In genomic region chr12:8502546-8502945, GRCm38 (mm10) we compare ENCODE assay signal across 9 mouse cellular contexts. TPM values are rescaled to one million over a fixed set of nuclear protein-coding genes. Genes with fewer than 3 reads are reported as not detected.
DNase-seq lines count a peak whose midpoint lies in the region; ATAC-seq and TF ChIP-seq lines count a peak whose summit lies in the region.
"Had no signal": no experiment of that assay in that cellular context is flagged by ENCODE, and none has a peak within 500 bp of the region (broad histone marks: within the 10 kb centered on the region; RNA-seq: fewer than 3 reads in every experiment).

No protein-coding gene starts in this region.

- TF ChIP-seq CTCF in heart, adult 2 months (IDR thresholded peaks at IDR 0.05): peak; percentile 74

- peak overlapping the region; percentile 97 for H3K27ac ChIP-seq in heart, adult 2 months
- H3K27ac ChIP-seq in forebrain, embryonic 12.5 days: no peak overlapping the region

- no peak for TF ChIP-seq POLR2A in heart, adult 2 months (IDR thresholded peaks at IDR 0.05; ENCODE audit: insufficient read depth, low read depth, low read length)

- H3K4me3 ChIP-seq in heart, adult 2 months: no peak overlapping the region
- H3K4me3 ChIP-seq in forebrain, embryonic 12.5 days (replicated peaks): no peak overlapping the region
- H3K4me3 ChIP-seq: heart, embryonic 15.5 days had no signal

- H3K9me3 ChIP-seq in forebrain, embryonic 12.5 days: no peaks in the 10 kb centered on the region
- H3K9me3 ChIP-seq: heart, embryonic 15.5 days had no signal

- H3K9ac ChIP-seq in heart, adult 2 months (ENCODE audit: low read depth, low read length): no peak overlapping the region
- no peak overlapping the region for H3K9ac ChIP-seq in forebrain, embryonic 12.5 days
- H3K9ac ChIP-seq: heart, embryonic 15.5 days had no signal

- 8% methylated on average over 6 of the region's 6 CpGs for WGBS in heart, adult 2 months
- WGBS in forebrain, embryonic 12.5 days: 15% methylated on average over 6 of the region's 6 CpGs

- intact Hi-C loops in heart, adult 2 months (cut with DNase I): no loop called here
- intact Hi-C loops in heart, postnatal 25 days (cut with DNase I): loop anchor here (1.0 kb wide), 1 partner anchor 176 kb away; no protein-coding TSS in a partner anchor

- peaks cover 10% of the 10 kb centered on the region for H3K4me1 ChIP-seq in heart, adult 2 months (ENCODE audit: control insufficient read depth, insufficient read depth, low read length)
- H3K4me1 ChIP-seq in forebrain, embryonic 12.5 days: peaks cover 23% of the 10 kb centered on the region

- H3K36me3 ChIP-seq in heart, adult 2 months (ENCODE audit: control insufficient read depth, insufficient read depth, low read length): peaks cover 2% of the 10 kb centered on the region
- no peaks in the 10 kb centered on the region for H3K36me3 ChIP-seq in forebrain, embryonic 12.5 days (replicated peaks)
- H3K36me3 ChIP-seq: heart, embryonic 15.5 days had no signal

- H3K4me2 ChIP-seq in forebrain, embryonic 12.5 days: no peak overlapping the region
- H3K4me2 ChIP-seq: heart, embryonic 15.5 days had no signal

- peaks cover 7% of the 10 kb centered on the region for H3K79me2 ChIP-seq in heart, adult 2 months (replicated peaks; ENCODE audit: control insufficient read depth, insufficient read depth, low read length)

- peak in 1 of 2 experiments; percentile 31 for DNase-seq in heart, adult 2 months
- DNase-seq in heart, postnatal 25 days (ENCODE audit: low spot score): no peak
- peak; percentile 73 for DNase-seq in thymus, postnatal 0 days (ENCODE audit: low spot score)
- no peak for DNase-seq in thymus, postnatal 36 days
- peak; percentile 54 for DNase-seq in cerebellum, adult 9-11 months
- DNase-seq in induced T-regulatory cell, adult 2 months (ENCODE audit: low read depth): peak; percentile 89
- DNase-seq in mesoderm, embryonic 11.5 days (ENCODE audit: low read depth, low spot score): peak; percentile 82

- ATAC-seq in forebrain, embryonic 12.5 days (ENCODE audit: low FRiP score): no peak

- no peaks in the 10 kb centered on the region for H3K27me3 ChIP-seq in heart, adult 2 months (ENCODE audit: control insufficient read depth, insufficient read depth, low read length)
- H3K27me3 ChIP-seq in forebrain, embryonic 12.5 days: no peaks in the 10 kb centered on the region
- H3K27me3 ChIP-seq: heart, embryonic 15.5 days had no signal

- TF ChIP-seq EP300 in heart, adult 2 months (IDR thresholded peaks at IDR 0.05; ENCODE audit: insufficient read depth, low read depth, low read length): 0 out of 2 replicates have a peak, but pooled peaks have one; percentile 25

RNA-seq across cellular contexts. Expression of gene Rhob, which starts 2.7 kb away (rescaled TPM):
- total RNA-seq in heart, adult 2 months (2021): 100 to 1,000 TPM; 163 to 193 TPM
- 184 and 194 TPM in 2 replicates for polyA plus RNA-seq in heart, adult 2 months (2012; rRNA removed)
- total RNA-seq in heart, postnatal 25 days (2021): 100 to 1,000 TPM; 149 to 156 TPM
- polyA plus RNA-seq in thymus, postnatal 0 days (2015; fragmentation: Nextera tagmentation; extraction: Ambion mirVana): 16.6 and 18.4 TPM in 2 replicates
- 44.9 and 55.5 TPM in 2 replicates for polyA plus RNA-seq in forebrain, embryonic 12.5 days (2016; fragmentation: Nextera tagmentation; extraction: Ambion mirVana)

Comparison
In these comparisons a context has a peak if more than half of its experiments do, and no peak if none do; other contexts are left out.
1. DNase-seq: peak in thymus, postnatal 0 days (single experiment), cerebellum, adult 9-11 months (single experiment), induced T-regulatory cell, adult 2 months (single experiment) and mesoderm, embryonic 11.5 days (single experiment); none in heart, postnatal 25 days (single experiment) and thymus, postnatal 36 days (0 of 2).